Mouse (Mus musculus) spleen, adult 2 months (tissue): ENCODE data around the gene Dis3.

Experiments
- CTCF ChIP-seq: fragments of 200-500 bp; IDR thresholded peaks from 2 replicates; pipeline ENCODE4 v1.5.1; 2011; ENCODE audit warnings: mild to moderate bottlenecking, inconsistent platforms; ENCODE audit not compliant: insufficient read depth, insufficient read length, insufficient replicate concordance; ENCODE audit errors: extremely low read depth
- POLR2A ChIP-seq: fragments of 200-500 bp; IDR thresholded peaks from 2 replicates; pipeline ENCODE4 v1.6.1; 2011; ENCODE audit warnings: low read depth, low read length, inconsistent platforms

DNA sequence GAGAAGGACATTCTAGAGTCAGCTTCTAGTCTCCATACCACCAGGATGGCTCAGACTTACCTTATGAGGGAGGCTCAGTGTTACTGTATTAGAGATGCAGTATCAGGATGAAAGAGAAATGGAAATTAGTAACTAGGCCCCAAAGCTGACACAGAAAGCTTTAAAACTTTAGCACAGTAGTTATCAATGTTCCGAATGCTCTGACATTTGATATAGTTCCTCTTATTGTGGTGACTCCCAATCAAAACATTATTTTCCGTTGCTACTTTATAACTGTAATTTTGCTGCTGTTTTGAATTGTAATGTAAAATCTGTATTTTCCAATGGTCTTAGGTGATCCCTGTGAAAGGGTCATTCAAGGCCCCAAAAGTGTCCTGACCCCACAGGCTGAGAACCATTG, 7.1 kb upstream of the Dis3 start:
- TF ChIP-seq CTCF (no peak), POLR2A (no peak)
